Mouse (Mus musculus) heart, adult 2 months (tissue): ENCODE results near the gene Rcor3.

Experiments
- CTCF ChIP-seq: fragments of 200-600 bp; IDR thresholded peaks from 2 replicates; pipeline ENCODE4 v1.8.1; 2022; ENCODE audit warnings: antibody characterized with exemption, mild to moderate bottlenecking, moderate library complexity
- POLR2A ChIP-seq: fragments of 200-500 bp; IDR thresholded peaks from 2 replicates; pipeline ENCODE4 v1.6.1; 2011; ENCODE audit warnings: mild to moderate bottlenecking, low read depth, low read length, control low read depth; ENCODE audit not compliant: insufficient read depth

- peak; percentile 23; the same call in 1 of the 2 replicates for TF ChIP-seq CTCF
- TF ChIP-seq POLR2A = no peak
Measured at GRCm38 (mm10) chr1:192109169-192109568, 28.7 kb downstream of the Rcor3 start.
